8 mouse cellular contexts compared by ENCODE assay signal in genomic region chr4:129913761-129914644, GRCm38 (mm10). TPM values are rescaled to one million over a fixed set of nuclear protein-coding genes. Genes with fewer than 3 reads are reported as not detected.
DNase-seq lines count a peak whose midpoint lies in the region; ATAC-seq and TF ChIP-seq lines count a peak whose summit lies in the region.

No protein-coding gene starts in this region.

- H3K9me3 ChIP-seq in hindbrain, postnatal 0 days (ENCODE audit: low read length), result no peaks in the 10 kb centered on the region
- H3K9me3 ChIP-seq in liver, postnatal 0 days (ENCODE audit: low read length), result no peaks in the 10 kb centered on the region

- H3K27me3 ChIP-seq in liver, adult 2 months (ENCODE audit: control insufficient read depth, insufficient read depth, low read length), result no peaks in the 10 kb centered on the region
- no peaks in the 10 kb centered on the region for H3K27me3 ChIP-seq in hindbrain, postnatal 0 days (ENCODE audit: insufficient read depth, low read length)
- no peaks in the 10 kb centered on the region for H3K27me3 ChIP-seq in liver, postnatal 0 days (ENCODE audit: insufficient read depth, low read length)

- no peaks in the 10 kb centered on the region for H3K79me2 ChIP-seq in liver, adult 2 months (ENCODE audit: control insufficient read depth, insufficient read depth, low read length)

- 4% methylated on average over 16 of the region's 16 CpGs for WGBS in liver, adult 2 months
- 2% methylated on average over 16 of the region's 16 CpGs for WGBS in bone marrow, adult 2 months
- WGBS in hindbrain, postnatal 0 days, result 20% methylated on average over 16 of the region's 16 CpGs
- WGBS in liver, postnatal 0 days (ENCODE audit: insufficient replicate concordance), result 2% methylated on average over 16 of the region's 16 CpGs

- H3K27ac ChIP-seq in liver, adult 2 months (replicated peaks; ENCODE audit: insufficient read depth, low read depth, low read length), result peak overlapping the region; percentile 87
- peak overlapping the region; percentile 65 for H3K27ac ChIP-seq in bone marrow, adult 2 months (ENCODE audit: control insufficient read depth, insufficient read depth, low read depth, low read length, poor library complexity)
- no peak overlapping the region for H3K27ac ChIP-seq in hindbrain, postnatal 0 days
- peak overlapping the region; percentile 92 for H3K27ac ChIP-seq in liver, postnatal 0 days (ENCODE audit: low read depth)

- peak overlapping the region; percentile 14; the same call in 1 of the 2 replicates for H3K4me2 ChIP-seq in hindbrain, postnatal 0 days (ENCODE audit: low read depth, low read length)
- peak overlapping the region; percentile 73 for H3K4me2 ChIP-seq in liver, postnatal 0 days (ENCODE audit: low read depth, low read length)

- peak; percentile 92 for DNase-seq in liver, adult 2 months (ENCODE audit: extremely low read depth, low read depth, low spot score)
- DNase-seq in liver, result no peak
- no peak for DNase-seq in hindbrain, postnatal 0 days (ENCODE audit: low spot score)
- peak; percentile 52 for DNase-seq in liver, postnatal 0 days
- DNase-seq in retina, postnatal 7 days (ENCODE audit: low read depth, low spot score), result peak; percentile 13
- DNase-seq in cerebellum, postnatal 14 days, result no peak

- TF ChIP-seq EP300 in liver, postnatal 0 days (IDR thresholded peaks at IDR 0.05; ENCODE audit: low read depth), result no peak

- no peaks in the 10 kb centered on the region for H3K36me3 ChIP-seq in liver, adult 2 months (ENCODE audit: control insufficient read depth, insufficient read depth, low read length)
- no peaks in the 10 kb centered on the region for H3K36me3 ChIP-seq in hindbrain, postnatal 0 days (ENCODE audit: insufficient read depth, low read length)
- no peaks in the 10 kb centered on the region for H3K36me3 ChIP-seq in liver, postnatal 0 days (replicated peaks; ENCODE audit: insufficient read depth, low read length)

- no peak for TF ChIP-seq POLR2A in liver, adult 2 months (IDR thresholded peaks at IDR 0.05; ENCODE audit: extremely low read depth, insufficient read depth, low read length)
- no peak for TF ChIP-seq POLR2A in bone marrow, adult 2 months (IDR thresholded peaks at IDR 0.05; ENCODE audit: borderline replicate concordance, control insufficient read depth, low read depth, low read length)

- peaks cover 27% of the 10 kb centered on the region for H3K4me1 ChIP-seq in liver, adult 2 months (ENCODE audit: control insufficient read depth, insufficient read depth, low read length)
- H3K4me1 ChIP-seq in bone marrow, adult 2 months (ENCODE audit: control insufficient read depth, insufficient read depth, low read length), result peaks cover 9% of the 10 kb centered on the region
- peaks cover 6% of the 10 kb centered on the region; the same call in 1 of the 2 replicates for H3K4me1 ChIP-seq in hindbrain, postnatal 0 days (ENCODE audit: insufficient read depth, low read length)
- H3K4me1 ChIP-seq in liver, postnatal 0 days (ENCODE audit: insufficient read depth), result peaks cover 31% of the 10 kb centered on the region

- no peak for ATAC-seq in hindbrain, postnatal 0 days
- peak; percentile 66 for ATAC-seq in liver, postnatal 0 days
- no peak for ATAC-seq in cerebellum, adult (ENCODE audit: insufficient number of reproducible peaks, low FRiP score, low TSS enrichment)

- no peak for TF ChIP-seq CTCF in liver, adult 2 months (IDR thresholded peaks at IDR 0.05; ENCODE audit: low read depth, low read length)
- no peak for TF ChIP-seq CTCF in bone marrow, adult 2 months (IDR thresholded peaks at IDR 0.05; ENCODE audit: control insufficient read depth, insufficient read depth, low read length)
- TF ChIP-seq CTCF in hindbrain, postnatal 0 days (IDR thresholded peaks at IDR 0.05; ENCODE audit: low read depth), result no peak
- TF ChIP-seq CTCF in liver, postnatal 0 days (IDR thresholded peaks at IDR 0.05; ENCODE audit: low read depth), result no peak

- H3K9ac ChIP-seq in liver, adult 2 months (ENCODE audit: low read depth, low read length), result peak overlapping the region; percentile 50
- no peak overlapping the region; the same call in 1 of the 2 replicates for H3K9ac ChIP-seq in hindbrain, postnatal 0 days (replicated peaks; ENCODE audit: low read length)
- peak overlapping the region; percentile 66 for H3K9ac ChIP-seq in liver, postnatal 0 days (replicated peaks)

- H3K4me3 ChIP-seq in liver, adult 2 months (ENCODE audit: insufficient read depth, low read depth, low read length), result peak overlapping the region; percentile 24; the same call in 1 of the 2 replicates
- peak overlapping the region; percentile 50 for H3K4me3 ChIP-seq in bone marrow, adult 2 months (replicated peaks; ENCODE audit: control insufficient read depth, low read depth, low read length)
- H3K4me3 ChIP-seq in hindbrain, postnatal 0 days (ENCODE audit: low read length), result no peak overlapping the region
- peak overlapping the region; percentile 38 for H3K4me3 ChIP-seq in liver, postnatal 0 days (ENCODE audit: low read depth, low read length)

RNA-seq across cellular contexts. Expression of gene Spocd1, which starts 15.0 kb away (rescaled TPM):
- not detected in 2 replicates for total RNA-seq in liver, adult 2 months (2014; rRNA removed)
- polyA plus RNA-seq in liver, adult 2 months (2012; rRNA removed), result not detected in 2 replicates
- polyA plus RNA-seq in bone marrow, adult 2 months (2011; ENCODE audit: insufficient read depth, insufficient read length, low replicate concordance, missing spikeins), result not detected in 2 replicates
- total RNA-seq in hindbrain, postnatal 0 days (2014; rRNA removed), result 0.37 TPM in 1 of 2 replicates, not detected in the other
- polyA plus RNA-seq in hindbrain, postnatal 0 days (2015; fragmentation: Nextera tagmentation; extraction: Ambion mirVana), result 0.08 TPM in 2 replicates
- not detected in 2 replicates for polyA plus RNA-seq in liver, postnatal 0 days (2015; fragmentation: Nextera tagmentation; extraction: Ambion mirVana)

Comparison
In these comparisons a context has a peak if more than half of its experiments do, and no peak if none do; other contexts are left out.
1. DNase-seq: peak in liver, adult 2 months (single experiment), liver, postnatal 0 days (single experiment) and retina, postnatal 7 days (single experiment); none in liver (single experiment), hindbrain, postnatal 0 days (single experiment) and cerebellum, postnatal 14 days (0 of 2).